Mouse (Mus musculus) layer of hippocampus, adult 9-10 months (tissue): ENCODE results near the gene Gpr33.

Experiments
- DNase-seq: peaks from one replicate; pipeline ENCODE4 v3.0.0; 2022; ENCODE audit warnings: low spot score

Gene Gpr33

DNA sequence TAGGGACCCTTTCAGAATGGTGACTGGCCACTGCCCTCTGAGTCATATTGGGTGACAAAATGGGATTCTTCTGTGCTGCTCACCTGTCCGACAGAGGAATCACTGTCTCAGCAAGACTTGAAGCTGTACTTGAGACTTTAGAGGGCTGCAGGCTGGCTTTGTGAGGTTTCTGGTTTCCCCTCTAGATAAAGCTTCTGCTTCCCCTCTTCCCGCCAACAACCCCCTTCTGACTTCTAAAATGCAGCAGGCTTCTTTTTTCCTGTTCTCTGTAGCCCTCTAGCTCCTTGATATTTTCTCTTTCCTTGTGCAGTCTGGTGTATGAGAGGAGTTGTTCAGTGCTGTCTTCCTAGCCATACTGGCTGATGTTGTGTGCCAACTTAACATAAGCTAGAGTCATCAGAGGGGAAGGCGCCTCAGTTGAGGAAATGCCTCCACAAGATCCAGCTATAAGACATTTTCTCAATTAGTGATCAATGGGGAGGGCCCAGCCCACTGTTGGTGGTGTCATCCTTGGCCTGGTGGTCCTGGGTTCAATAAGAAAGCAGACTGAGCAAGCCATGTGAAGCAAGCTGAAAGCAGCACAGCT, 42.6 kb downstream of the Gpr33 start:
- no peak for DNase-seq

- DNase-seq, result no peak
These were observed 44.2 kb downstream of the Gpr33 start for GRCm38 (mm10) chr12:51983625-51984024.

DNA sequence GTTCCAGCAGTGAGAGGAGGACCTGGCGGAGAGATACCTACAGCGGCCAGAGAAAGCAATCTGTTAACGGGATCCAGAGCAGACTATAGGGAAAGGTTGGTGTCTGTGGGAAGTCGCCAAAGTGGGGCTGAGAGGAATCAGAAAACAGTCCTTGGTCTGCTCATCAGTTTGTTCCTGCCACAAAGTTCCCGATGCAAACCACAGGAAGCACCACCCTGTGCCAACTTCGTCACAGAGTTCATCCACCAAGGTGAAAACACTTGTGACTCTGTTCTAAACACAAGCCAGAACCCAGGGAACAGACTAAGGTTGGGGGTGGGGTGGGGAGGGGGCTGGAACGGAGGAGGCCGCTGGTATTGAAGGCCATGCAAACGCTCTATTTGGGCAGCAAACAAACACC, 51.3 kb downstream of the Gpr33 start:
- no peak for DNase-seq

GRCm38 (mm10) chr12:51974381-51974780, 53.5 kb downstream of the Gpr33 start:
- no peak for DNase-seq
